In the genomic region with DNA sequence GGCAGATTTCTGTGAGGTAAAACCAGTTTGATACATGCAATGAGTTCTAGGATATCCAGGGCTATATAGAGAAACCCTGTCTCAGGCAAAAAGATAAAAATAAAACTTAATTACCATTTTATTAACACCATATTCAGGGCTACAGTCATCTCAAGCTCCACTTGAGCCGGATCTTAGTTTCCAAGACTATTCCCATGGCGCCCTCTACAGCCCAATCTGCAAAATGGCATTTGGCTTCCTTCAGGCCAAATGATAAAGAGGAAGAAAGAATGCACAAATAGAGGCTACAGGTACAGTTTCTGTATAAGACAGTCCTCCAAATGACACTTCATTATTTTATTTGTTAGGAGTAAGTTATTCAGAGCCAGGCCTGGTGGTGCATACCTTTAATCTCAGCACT, we compare ENCODE assay signal across 9 mouse cellular contexts. TPM values are rescaled to one million over a fixed set of nuclear protein-coding genes. Genes with fewer than 3 reads are reported as not detected.
DNase-seq lines count a peak whose midpoint lies in the region; ATAC-seq and TF ChIP-seq lines count a peak whose summit lies in the region.
"Had no signal": no experiment of that assay in that cellular context is flagged by ENCODE, and none has a peak within 500 bp of the region (broad histone marks: within the 10 kb centered on the region; RNA-seq: fewer than 3 reads in every experiment).

No protein-coding gene starts in this region.

- no peak overlapping the region for H3K4me2 ChIP-seq in hindbrain, embryonic 13.5 days
- no peak overlapping the region for H3K4me2 ChIP-seq in neural tube, embryonic 11.5 days (ENCODE audit: low read depth)
- H3K4me2 ChIP-seq: embryonic facial prominence, embryonic 12.5 days had no signal

- peak; percentile 40 for DNase-seq in hindbrain, embryonic 10.5 days (ENCODE audit: low spot score)
- DNase-seq in 3T3-L1 (ENCODE audit: low read depth, low spot score) (peak; percentile 75), G1E (ENCODE audit: low spot score) (peak; percentile 30)
- DNase-seq in cerebellum, postnatal 14 days = peak; percentile 73 to 75
- DNase-seq in neural tube, embryonic 11.5 days (ENCODE audit: low spot score) = peak; percentile 58
- DNase-seq in ovary, adult 18-20 months (ENCODE audit: low spot score) = no peak

- no peak for ATAC-seq in hindbrain, embryonic 13.5 days (ENCODE audit: low FRiP score)
- no peak for ATAC-seq in G1E (ENCODE audit: extremely low read depth, insufficient number of reproducible peaks, low FRiP score, poor library complexity, severe bottlenecking)
- ATAC-seq in inflammation-experienced regulatory T-cells, adult 6 months = peak; percentile 47
- ATAC-seq in neural tube, embryonic 11.5 days (ENCODE audit: insufficient read depth, low FRiP score, low TSS enrichment) = 0 out of 2 replicates have a peak, but pooled peaks have one; percentile 3

- H3K9me3 ChIP-seq in hindbrain, embryonic 10.5 days = no peaks in the 10 kb centered on the region
- H3K9me3 ChIP-seq in hindbrain, embryonic 13.5 days = no peaks in the 10 kb centered on the region
- H3K9me3 ChIP-seq in G1E (replicated peaks) = no peaks in the 10 kb centered on the region
- no peaks in the 10 kb centered on the region for H3K9me3 ChIP-seq in neural tube, embryonic 11.5 days (ENCODE audit: control insufficient read depth, low read length)
- H3K9me3 ChIP-seq: embryonic facial prominence, embryonic 12.5 days had no signal

- no peaks in the 10 kb centered on the region for H3K27me3 ChIP-seq in hindbrain, embryonic 10.5 days (ENCODE audit: insufficient read depth, poor library complexity, severe bottlenecking)
- H3K27me3 ChIP-seq in hindbrain, embryonic 13.5 days = no peaks in the 10 kb centered on the region
- H3K27me3 ChIP-seq in G1E (ENCODE audit: insufficient read depth, low read length) = no peaks in the 10 kb centered on the region
- H3K27me3 ChIP-seq in neural tube, embryonic 11.5 days (ENCODE audit: control insufficient read depth, insufficient read depth, low read length) = no peaks in the 10 kb centered on the region
- H3K27me3 ChIP-seq: embryonic facial prominence, embryonic 12.5 days had no signal

- H3K36me3 ChIP-seq in hindbrain, embryonic 10.5 days = no peaks in the 10 kb centered on the region
- no peaks in the 10 kb centered on the region for H3K36me3 ChIP-seq in hindbrain, embryonic 13.5 days
- H3K36me3 ChIP-seq in G1E (replicated peaks) = peaks cover 13% of the 10 kb centered on the region
- H3K36me3 ChIP-seq in neural tube, embryonic 11.5 days (ENCODE audit: control insufficient read depth, insufficient read depth, low read length) = no peaks in the 10 kb centered on the region
- H3K36me3 ChIP-seq: embryonic facial prominence, embryonic 12.5 days had no signal

- no peak overlapping the region for H3K4me3 ChIP-seq in hindbrain, embryonic 10.5 days
- H3K4me3 ChIP-seq in hindbrain, embryonic 13.5 days = no peak overlapping the region
- no peak overlapping the region for H3K4me3 ChIP-seq in G1E (ENCODE audit: low read depth, low read length)
- H3K4me3 ChIP-seq in neural tube, embryonic 11.5 days (ENCODE audit: low read depth, low read length) = no peak overlapping the region
- H3K4me3 ChIP-seq: embryonic facial prominence, embryonic 12.5 days had no signal

- H3K9ac ChIP-seq in hindbrain, embryonic 13.5 days = no peak overlapping the region
- no peak overlapping the region for H3K9ac ChIP-seq in neural tube, embryonic 11.5 days (ENCODE audit: low read length)
- H3K9ac ChIP-seq: embryonic facial prominence, embryonic 12.5 days had no signal

- 12% methylated on average over 2 of the region's 2 CpGs for WGBS in hindbrain, embryonic 10.5 days
- 5% methylated on average over 2 of the region's 2 CpGs for WGBS in hindbrain, embryonic 13.5 days
- WGBS in neural tube, embryonic 11.5 days = 6% methylated on average over 2 of the region's 2 CpGs

- no peak overlapping the region for H3K27ac ChIP-seq in hindbrain, embryonic 10.5 days
- H3K27ac ChIP-seq in hindbrain, embryonic 13.5 days = no peak overlapping the region
- H3K27ac ChIP-seq in neural tube, embryonic 11.5 days (ENCODE audit: low read depth, low read length) = no peak overlapping the region
- H3K27ac ChIP-seq: embryonic facial prominence, embryonic 12.5 days had no signal

- TF ChIP-seq CTCF in G1E (IDR thresholded peaks at IDR 0.05; ENCODE audit: low read depth, low read length) = peak; percentile 70

- H3K4me1 ChIP-seq in hindbrain, embryonic 10.5 days (replicated peaks) = peaks cover 24% of the 10 kb centered on the region
- H3K4me1 ChIP-seq in hindbrain, embryonic 13.5 days (replicated peaks) = peaks cover 32% of the 10 kb centered on the region
- peaks cover 32% of the 10 kb centered on the region for H3K4me1 ChIP-seq in G1E (ENCODE audit: insufficient read depth, low read depth, low read length)
- 0 out of 2 replicates have a peak, but pooled peaks cover 4% of the 10 kb centered on the region for H3K4me1 ChIP-seq in neural tube, embryonic 11.5 days (ENCODE audit: control insufficient read depth, insufficient read depth, low read length)

RNA-seq across cellular contexts. Expression of a gene that starts 1.7 kb away (rescaled TPM):
- polyA plus RNA-seq in hindbrain, embryonic 10.5 days (2016; fragmentation: Nextera tagmentation; extraction: Ambion mirVana) = 7.6 and 9.0 TPM in 2 replicates
- 20.1 and 22.3 TPM in 2 replicates for polyA plus RNA-seq in hindbrain, embryonic 13.5 days (2015; fragmentation: Nextera tagmentation; extraction: Ambion mirVana)
- 14.9 and 30.9 TPM in 2 replicates for total RNA-seq in G1E (2014; fragmentation: Nextera tagmentation)
- total RNA-seq in G1E (2017) = 13.6 and 14.0 TPM in 2 replicates
- polyA plus RNA-seq in G1E (2012) = 0.45 and 0.93 TPM in 2 replicates
- polyA plus RNA-seq in inflammation-experienced regulatory T-cells, adult 6 months (2017; shearing (Covaris generic)) = 10 to 100 TPM in 2 of 3 experiments, 1 to 10 TPM in 1; 9.8 to 16.3 (median 16.3) TPM
- polyA plus RNA-seq in neural tube, embryonic 11.5 days (2014; fragmentation: Nextera tagmentation; extraction: Ambion mirVana) = 10.9 and 14.2 TPM in 2 replicates

RNA-seq across cellular contexts. Expression of a gene that starts 34.5 kb away (rescaled TPM):
- polyA plus RNA-seq in hindbrain, embryonic 10.5 days (2016; fragmentation: Nextera tagmentation; extraction: Ambion mirVana) = 0.09 and 0.13 TPM in 2 replicates
- polyA plus RNA-seq in hindbrain, embryonic 13.5 days (2015; fragmentation: Nextera tagmentation; extraction: Ambion mirVana) = 0.18 and 0.28 TPM in 2 replicates
- total RNA-seq in G1E (2014; fragmentation: Nextera tagmentation) = 5.3 TPM in 1 of 2 replicates, not detected in the other
- total RNA-seq in G1E (2017) = 0.12 and 0.22 TPM in 2 replicates
- not detected in 2 replicates for polyA plus RNA-seq in G1E (2012)
- polyA plus RNA-seq in inflammation-experienced regulatory T-cells, adult 6 months (2017; shearing (Covaris generic)) = not detected
- polyA plus RNA-seq in neural tube, embryonic 11.5 days (2014; fragmentation: Nextera tagmentation; extraction: Ambion mirVana) = 0.12 TPM in 1 of 2 replicates, not detected in the other

Comparison
In these comparisons a context has a peak if more than half of its experiments do, and no peak if none do; other contexts are left out.
1. ATAC-seq: peak in inflammation-experienced regulatory T-cells, adult 6 months (single experiment) and neural tube, embryonic 11.5 days (single experiment); none in hindbrain, embryonic 13.5 days (single experiment) and G1E (single experiment).